Mouse (Mus musculus) lung, postnatal 10 days (tissue): ENCODE results near the gene Lrrc8d.

ENCODE experiments used
- DNase-seq: peaks from one replicate; pipeline ENCODE4 v3.0.0; 2021

Gene Lrrc8d

DNA sequence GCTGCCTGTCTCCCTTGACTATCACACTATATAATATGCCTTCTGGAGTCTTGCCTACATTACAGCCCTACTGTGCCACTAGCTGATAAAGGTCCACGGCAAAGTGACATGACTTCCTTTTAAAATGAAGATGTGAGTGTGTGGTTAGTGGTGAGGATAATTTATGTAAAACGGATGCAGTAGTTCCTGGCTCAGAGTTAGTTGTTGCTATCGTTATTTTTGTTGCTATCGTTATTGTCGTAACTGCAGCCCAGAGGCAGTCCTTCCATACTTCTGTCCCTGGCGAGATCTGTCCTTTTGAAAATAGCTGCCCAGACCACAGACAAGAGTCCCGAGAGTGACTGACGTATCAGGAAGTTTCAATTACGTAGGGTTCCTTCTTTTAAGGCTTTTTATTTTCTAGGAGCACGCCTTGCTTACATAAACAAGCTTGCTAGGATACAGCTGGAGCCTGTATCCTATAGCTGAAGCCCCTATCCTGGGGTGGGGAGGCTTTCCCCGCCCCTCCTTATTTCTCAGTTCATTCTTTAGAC is 18.4 kb downstream of the Lrrc8d start:
- DNase-seq = no peak

DNA sequence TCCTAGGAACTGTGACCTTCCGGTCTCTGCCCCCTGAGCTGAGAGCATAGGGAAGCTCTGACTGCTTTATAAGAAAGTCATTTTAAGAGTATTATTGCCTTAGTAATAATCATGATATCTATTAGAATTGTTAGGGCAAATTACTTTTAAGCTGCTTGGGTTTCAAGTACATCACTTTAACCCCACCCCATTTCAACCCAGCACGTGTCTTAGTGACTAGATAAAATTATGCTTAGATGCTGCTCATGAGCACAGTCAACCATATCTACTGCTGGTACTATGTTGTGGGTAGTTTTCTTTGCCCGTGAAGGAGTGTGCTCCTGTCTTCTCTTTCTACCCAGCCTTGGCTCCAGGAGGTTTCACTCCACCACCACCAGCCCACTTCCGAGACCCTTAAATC is 21.5 kb downstream of the Lrrc8d start:
- no peak for DNase-seq

DNA sequence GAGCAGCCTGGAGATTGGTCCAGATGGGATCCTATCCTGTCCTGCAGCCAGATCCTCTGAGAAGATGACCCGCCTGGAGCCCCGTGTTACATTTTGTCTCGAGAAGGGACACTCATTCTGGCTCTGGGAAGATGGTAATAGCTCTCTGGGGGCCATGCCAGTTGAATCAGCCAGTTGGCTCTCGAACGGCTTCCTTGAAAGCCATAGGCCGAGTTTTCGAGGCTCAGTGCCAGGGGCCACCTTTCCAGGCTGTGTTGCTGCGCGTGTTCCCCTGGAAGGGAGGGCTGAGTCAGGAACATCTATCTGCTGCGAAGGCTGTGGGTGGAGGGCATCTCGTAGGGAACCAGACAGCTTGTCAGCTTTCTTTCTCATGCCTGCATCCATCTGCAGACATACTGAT is 23.0 kb downstream of the Lrrc8d start:
- no peak for DNase-seq

DNA sequence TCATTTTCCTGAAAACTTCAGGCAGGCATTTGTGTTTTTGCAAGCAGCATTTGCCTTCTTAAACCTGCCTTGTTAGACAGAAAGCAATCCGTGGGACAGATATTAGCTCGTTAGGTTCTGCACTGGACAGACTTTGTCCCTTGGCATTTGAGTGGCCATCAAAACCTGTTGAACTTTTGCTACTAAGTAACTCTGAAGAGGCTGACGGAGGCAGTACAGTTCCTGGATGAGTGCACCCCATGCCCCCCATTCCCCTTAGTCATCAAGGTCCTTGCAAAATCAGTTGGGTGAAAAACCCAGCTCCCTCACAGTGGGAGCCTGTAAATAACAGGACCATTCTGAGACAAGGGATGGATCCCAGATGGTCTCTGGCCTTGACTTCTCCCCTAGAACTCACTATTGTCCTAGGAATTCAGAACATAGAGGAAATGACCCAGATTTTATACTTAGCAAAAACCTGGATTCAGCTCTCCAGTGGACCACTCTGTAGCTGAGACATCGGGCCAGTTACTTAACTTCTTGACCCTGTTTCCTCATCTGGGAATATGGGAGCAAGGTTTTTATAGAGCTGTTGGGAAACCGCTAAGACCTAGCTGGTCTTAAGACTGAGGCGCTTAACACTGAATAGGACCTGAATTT is 30.5 kb downstream of the Lrrc8d start:
- DNase-seq = no peak

DNA sequence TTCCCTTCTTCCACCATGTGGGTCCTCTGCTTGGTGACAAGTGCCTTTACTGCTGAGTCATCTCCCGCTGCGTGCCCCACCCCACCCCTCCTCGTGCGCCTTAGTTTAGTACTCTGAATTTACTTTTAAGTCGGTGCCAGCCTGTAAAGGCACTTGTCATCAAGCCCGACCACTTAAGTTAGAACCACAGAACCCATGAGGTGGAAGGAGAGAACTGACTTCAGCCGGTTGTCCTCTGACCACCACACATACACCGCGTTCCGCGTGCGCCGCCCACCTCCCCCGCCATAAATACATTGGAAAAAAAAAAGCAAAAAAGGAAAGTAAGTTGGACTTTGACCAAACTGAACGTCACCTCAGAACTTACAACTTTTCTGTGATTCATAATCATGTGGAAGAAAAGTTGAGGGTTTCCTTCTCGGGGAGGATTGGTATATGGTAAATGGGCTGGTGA is 31.4 kb downstream of the Lrrc8d start:
- DNase-seq = peak; percentile 50

DNA sequence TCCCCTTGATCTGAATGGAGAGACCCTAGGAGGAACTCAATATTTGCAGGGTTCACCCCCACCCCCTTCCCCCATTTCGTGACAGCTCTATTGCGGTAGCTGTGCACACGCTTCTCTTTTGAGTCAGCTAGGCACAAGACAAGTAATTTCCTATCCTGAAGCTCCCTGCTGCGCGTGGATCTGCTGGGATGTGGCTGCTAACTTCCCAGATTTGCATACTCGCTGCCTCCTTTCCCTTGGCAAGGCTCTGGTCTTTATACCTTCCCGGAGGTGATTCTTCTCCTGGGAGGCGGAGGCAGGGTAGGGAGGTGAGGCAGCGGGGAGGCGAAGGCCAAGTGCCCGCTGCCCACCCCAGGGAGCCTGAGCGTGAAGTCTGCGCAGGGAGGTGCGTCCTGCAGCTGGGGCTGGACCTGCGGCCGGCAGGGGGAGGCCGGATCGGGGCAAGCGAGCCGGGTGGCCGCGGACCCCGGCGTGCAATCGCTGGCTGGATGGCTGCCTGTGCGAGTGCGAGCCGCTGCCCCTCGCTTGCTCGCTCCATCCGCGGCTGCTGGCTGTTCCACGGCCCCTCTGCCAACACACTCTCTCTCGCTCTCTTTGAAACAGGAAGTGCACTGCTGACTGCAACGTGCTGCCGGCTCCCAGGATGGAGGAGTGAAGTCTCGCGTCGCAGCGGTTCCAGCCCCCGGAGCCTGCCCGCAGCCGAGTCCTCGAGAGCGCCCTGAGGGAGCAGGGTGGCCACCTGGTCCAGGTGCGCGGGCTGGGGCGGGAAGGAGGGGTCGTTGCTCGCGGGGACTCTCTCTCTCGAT is 32.1 kb downstream of the Lrrc8d start:
- peak; percentile 78 for DNase-seq

DNA sequence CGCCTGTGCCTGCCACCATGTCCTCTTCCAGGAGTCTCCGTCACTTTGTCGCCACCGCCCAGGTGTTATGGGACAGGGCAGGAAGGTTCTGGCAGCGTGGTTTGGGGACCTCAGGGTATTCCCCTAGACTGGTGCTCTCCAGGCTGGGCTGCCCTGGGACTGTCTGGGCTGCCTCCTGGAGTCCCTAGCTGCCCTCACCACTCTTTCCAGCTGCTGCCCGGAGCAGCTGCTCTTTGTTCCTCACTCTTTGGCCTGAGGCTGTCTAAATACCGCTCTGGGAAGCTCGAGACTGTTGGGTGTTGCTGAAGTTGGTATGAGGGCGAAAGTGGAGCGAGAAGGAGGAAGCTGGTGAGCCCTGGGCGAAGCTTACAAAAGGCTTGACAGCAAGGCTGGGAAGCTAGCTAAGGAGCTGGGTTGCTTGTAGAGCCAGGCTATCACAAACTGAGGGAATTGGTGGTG is 32.7 kb downstream of the Lrrc8d start:
- DNase-seq = peak; percentile 69

DNA sequence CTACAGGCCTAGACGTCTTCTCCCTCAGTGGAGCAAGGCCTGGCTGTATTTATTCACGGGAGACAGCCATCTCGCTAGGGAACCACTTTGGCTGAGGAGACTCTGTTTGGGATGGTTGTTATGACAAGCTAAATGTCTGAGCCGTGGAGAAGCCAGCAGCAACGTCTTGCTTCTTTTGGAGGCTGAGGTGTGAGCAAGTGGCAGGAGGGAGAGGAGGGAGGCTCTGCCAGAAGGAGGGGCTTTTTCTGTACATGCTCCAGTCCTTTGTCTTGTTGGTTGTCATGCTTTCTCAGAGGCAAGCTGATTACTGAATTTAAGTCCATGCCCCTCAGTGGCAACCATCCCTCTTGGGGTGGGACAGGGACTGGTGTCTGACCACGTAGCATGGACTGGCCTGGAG is 33.5 kb downstream of the Lrrc8d start:
- DNase-seq = peak; percentile 47

DNA sequence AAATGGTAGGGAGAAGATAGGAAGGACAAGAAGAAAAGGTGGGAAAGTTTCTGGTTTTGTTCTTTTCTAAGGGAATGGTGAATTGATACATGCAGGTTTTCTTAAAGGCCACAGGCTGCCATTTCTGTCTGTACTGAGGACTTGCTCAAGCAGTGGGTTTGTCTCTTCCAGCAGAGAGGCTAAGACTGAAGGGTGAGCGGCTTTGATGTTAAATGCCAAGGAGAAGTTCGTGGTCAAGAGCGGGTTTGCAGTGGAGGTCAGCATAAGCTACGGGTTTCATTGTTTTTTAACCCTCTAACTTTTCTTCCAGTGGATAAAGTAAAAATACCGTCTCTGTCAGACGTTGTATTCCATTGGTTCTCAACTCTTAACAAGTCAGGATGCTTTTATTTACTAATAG is 36.6 kb downstream of the Lrrc8d start:
- DNase-seq = no peak

DNA sequence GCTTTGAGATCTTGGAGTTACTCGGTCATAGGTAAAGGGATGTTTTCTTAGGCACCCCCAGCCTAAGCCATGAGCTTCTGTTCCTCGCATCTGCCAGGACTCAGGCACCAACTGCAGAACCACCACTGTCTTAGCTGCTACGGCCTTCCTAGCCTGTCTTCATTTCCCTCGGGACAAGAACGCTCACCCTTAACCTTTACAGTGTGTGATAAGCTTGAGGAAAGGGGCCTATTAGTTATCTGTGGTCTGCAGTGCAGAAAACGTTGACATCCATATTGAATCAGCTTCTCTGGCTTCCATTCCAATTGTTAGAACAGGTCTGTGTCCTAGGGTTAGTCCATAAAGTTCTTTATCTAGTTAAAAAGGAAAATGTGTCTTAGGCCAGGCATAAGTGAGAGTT is 37.4 kb downstream of the Lrrc8d start:
- no peak for DNase-seq

DNA sequence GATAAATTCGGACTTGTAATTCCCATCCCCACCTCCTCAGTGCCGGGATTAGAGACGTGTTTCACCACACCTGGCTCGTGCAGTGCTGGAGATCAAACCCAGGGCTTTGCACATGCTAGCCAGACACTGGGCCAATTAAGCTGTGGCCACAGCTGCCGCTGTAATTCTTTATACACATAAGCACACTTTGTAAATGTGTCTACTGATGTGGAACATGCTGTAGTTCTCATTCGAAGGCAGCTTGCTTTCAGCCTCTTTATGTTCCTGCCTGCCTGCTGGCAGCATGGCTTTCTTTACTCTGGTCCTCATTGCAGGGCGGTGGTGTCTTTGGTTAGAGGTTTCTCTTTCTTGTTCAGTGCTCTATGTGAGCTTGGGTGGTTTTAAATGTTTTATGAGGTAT is 40.7 kb downstream of the Lrrc8d start:
- DNase-seq = no peak

DNA sequence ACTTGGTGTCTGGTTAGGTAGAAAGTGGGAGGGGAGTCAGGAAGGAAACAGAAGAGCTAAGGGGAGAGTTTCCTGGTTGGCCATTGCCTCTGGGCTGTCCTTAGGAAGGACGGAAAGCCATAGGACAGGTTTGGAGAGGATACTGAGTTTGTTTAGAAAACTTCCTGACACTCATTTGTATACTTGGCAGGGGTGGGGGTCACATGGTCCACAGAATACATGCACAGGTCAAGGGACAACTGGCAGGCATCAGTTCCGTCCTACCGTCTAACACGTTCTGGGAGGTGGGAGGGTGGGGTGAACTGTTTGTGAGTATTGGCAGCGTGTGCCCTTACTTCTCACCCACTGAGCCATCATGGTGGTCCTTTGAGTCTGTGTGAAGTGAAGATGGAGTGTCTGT is 42.9 kb downstream of the Lrrc8d start:
- DNase-seq = peak; percentile 48

DNA sequence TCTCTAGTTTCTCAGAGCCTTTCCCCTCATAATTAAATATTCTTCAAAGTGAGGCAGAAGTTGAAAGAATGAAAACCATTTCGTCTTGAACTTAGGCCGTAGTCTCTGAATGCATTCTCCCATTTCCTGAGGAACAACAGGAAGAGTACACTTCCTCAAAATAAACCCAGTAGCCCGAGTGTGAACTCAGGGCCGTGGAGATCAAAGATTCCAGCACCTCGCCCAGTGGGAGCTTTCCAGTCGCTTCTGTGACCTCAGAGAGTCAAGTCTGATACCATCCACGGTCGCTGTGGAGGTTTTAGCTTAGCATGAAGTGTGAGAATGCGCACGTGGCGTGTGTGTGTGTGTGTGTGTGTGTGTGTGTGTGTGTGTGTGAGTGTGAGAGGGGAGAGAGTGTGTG is 45.6 kb downstream of the Lrrc8d start:
- DNase-seq = peak; percentile 56

DNA sequence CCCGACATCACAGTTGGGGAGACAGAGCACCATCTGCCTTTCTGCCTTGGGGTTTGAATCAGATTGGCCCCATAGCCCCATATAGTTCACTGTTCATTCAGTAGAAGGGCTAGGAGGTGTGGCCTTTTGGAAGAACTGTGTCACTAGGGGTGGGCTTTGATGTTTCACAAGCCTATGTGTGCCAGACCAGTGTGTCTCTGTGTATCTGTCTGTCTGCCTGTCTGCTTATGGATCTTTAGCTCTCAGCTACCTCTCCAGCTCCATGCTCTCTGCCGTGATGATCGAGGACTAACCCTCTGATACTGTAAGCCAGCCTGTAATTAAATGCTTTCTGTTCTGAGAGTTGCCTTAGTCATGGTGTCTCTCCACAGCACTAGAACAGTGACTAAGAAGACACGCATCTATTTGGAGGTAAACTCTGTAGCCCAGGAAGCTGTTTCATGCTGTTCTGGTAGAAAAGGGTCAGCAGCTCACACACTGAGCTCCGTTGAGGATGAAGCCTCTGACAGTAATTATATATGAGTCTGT is 46.2 kb downstream of the Lrrc8d start:
- no peak for DNase-seq

DNA sequence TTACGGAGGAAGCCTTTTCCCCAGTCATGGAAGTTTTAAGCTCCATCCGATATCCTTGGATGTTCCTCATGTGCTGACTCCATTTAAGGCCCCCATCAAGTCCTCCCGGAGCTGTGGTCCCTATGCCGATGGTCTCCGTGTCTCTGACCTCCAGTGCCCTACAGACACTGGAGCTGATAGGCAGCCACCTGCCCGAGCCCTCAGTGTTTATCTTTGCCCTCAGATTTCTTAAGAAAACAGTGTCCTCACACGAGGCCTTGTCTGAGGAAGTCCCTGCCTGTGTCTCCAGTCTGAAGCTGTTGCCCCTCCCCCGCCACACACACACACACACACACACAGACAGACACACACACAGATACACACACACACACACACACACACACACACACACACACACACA is 55.0 kb downstream of the Lrrc8d start:
- DNase-seq = no peak

DNA sequence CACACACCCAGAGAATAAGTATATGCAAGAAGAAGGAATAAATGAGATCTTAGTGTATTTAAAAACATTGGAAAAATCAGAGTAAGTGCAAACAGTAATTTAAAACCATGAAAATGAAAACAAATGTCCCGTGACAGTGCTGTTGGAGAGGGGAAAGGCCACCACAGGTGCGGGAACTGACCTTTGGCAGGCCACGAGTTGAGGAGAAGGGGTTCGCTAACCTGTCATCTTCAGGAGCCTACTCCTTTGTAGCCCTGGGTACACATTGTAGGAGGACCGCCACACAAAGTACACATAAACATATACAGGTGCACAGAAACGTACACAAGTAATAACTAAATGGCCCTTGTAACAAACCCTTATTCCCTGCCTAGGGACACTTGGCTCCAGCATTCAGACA is 55.7 kb downstream of the Lrrc8d start:
- no peak for DNase-seq

DNA sequence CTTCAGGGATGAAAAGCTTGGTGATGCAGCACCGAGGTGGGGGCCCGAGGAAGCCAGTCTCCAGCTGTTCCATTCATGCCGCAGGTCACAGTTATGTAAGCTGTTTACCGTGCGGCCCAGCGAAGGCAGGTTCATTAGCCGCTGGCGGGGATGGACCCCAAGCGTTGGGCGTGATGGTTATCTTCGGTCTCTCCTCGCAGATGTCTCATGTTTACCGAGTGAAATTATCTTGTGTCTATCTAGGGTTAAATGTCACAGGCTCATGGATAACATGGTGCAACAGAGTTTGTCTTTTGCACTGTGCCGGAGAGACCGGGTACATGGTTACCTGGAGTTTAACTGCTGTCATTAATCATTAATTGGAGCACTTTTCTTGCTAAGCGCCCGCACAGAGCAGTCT is 58.2 kb downstream of the Lrrc8d start:
- no peak for DNase-seq

DNA sequence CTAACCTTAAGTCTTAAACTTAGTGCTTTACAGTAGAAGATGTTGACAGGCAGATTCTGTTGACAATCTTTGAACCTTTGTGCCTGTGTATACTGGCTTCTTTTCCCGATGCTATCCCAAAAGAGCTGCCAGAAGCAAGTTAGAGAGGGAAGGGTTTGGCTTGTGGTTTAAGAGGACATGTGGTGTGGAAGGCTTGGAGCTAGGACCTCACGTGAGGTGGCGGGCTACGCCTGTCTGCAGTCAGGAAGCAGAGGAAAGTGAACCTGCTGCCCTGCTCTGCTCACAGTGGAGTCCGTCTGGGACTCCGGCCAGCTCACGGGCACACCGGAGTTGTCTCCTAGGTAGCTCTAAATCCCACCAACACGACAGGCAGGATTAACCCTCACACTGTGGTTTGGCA is 59.1 kb downstream of the Lrrc8d start:
- DNase-seq = no peak

DNA sequence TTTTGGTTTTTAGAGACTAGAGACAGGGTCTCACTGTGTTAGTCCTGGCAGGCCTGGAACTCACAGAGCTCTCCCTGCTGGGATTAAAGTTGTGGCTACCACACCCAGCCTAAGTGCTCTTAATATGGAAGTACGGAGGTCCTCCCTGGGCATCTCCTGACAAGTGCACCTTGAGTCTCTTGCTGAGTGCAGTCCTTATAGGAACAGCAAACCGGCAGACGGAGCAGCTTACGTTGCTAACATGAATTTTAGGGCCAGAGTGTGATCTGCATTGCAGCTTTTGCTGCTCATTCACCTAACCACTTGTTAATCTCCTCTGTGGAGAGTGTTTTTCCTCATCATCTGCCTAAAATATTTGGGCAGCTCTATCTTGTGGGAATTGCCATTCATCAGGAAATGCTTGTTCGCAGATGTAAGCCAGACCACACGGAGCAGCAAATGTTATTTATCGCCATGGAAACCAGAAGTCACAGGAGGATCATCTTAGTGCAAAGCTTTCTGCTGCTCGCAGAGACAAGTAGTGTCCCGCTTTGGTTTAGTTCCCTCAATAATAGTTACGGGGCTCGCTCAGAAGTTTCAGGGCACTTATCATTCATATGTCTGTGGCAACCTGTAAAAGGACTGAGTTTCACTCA is 62.2 kb downstream of the Lrrc8d start:
- peak; percentile 22 for DNase-seq

DNA sequence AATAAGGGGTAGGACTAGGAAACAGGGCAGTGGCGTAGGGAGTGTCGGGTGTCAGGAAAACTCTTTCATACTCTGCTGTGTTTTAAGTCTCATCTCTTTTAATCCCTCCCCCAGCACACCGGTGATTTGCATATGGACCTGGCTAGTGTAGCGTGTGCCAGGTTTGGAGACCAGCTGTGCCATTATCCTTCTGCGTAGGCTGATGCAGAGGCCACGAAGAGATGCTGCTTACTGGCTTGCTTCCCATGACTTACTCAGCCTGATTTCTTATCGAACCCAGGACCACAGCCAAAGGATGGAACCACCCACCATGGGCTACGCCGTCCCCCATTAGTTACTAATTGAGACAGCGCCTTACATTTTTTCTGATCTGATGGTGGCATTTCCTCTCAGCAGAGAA is 64.6 kb downstream of the Lrrc8d start:
- no peak for DNase-seq

DNA sequence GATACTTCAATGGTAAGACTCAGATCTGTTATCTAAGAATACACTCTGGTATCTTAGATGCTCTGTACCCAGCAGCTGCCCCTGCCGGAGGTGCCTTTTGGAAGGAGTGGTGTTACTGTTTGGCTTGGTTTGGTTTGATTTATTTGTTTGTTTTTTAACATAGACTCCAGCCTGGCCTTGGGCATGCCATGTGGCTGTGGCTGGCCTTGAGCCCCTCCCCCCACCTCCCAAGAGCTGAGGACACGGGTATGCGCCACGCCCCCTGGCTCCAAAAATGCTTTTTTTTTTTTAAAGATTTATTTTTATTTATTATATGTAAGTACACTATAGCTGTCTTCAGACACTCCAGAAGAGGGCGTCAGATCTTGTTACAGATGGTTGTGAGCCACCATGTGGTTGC is 65.6 kb downstream of the Lrrc8d start:
- no peak for DNase-seq

DNA sequence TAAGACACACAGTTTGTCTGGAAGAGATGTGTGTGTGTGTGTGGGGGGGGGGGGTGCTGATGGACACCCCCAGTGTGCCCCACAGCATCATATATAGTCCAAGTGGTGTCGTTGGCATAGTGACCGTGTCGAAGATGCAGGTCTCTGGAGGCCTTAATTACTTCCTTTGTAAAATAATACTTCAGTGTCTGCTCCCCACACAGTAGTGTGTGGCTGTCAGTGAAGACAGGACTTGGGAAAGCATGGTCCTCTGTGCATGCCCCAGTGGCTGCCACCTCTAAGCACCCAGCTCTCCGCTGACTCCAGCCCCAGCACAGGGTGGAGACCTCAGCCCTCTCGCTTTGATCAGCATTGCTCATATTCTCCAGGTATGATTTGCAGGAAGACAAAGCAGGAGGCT is 76.6 kb downstream of the Lrrc8d start:
- DNase-seq = no peak

DNA sequence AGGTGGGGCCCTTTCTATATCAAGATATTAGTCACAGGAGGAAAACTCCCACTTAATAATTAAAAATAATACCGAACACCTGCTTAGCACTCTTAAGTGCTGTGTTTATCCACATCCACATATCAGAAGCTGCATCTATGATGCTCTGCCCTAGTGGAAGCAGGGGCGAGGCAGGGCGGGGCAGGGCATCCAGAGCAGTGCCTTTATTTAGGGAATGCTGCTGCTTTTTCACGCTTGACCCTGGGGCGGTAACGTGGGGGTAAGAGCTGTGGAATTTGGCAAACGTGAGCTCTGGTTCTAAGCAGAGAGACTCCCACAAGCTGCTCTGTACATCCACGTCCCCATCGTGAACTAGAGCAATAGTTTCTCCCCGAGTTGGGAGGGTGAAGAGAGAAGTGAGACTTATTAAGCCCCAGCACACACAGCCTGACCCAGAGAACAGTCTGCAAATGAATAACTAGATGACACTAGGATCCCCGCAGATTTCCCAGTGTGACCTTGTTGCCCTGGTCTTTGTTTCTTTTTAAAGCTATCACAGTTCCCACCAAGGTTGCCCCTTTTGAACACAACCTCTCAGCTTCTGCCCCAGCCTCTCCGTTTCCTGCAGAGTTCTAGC is 77.3 kb downstream of the Lrrc8d start:
- DNase-seq = no peak
